Mouse (Mus musculus) MEL-GATA-1-ER (cell line): ENCODE measurements at regions not wholly inside any gene's neighbourhood (a gene's known extent, or its start where the extent isn't known, plus 50 kb on each side); places are given as distances from the start of the nearest gene placed in this dataset.

Experiments
- DNase-seq: peaks from one replicate; pipeline ENCODE4 v3.0.0-alpha.2; 2012; ENCODE audit warnings: low read depth; ENCODE audit errors: extremely low read depth

DNA sequence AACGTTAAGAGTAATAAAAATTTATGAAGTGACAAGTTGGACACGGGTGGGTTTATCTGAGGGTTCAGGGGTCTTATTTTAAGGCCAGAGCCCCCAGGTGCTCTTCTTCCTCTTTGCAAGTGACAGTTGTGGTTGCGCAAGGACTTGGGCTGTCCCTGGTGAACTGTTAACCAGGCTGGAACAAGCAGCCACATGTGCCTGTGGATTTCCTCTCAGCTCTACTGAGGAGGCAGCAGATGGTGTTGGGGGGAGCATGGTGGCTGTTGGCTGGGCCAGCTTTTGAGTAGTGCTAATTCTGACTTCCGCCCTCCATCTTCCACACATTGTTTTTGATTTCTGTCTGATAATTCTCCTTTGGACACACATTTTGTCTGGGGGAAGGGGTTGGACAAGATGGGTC is 227.9 kb upstream of the Tbc1d5 start:
- DNase-seq, result peak; percentile 8

DNA sequence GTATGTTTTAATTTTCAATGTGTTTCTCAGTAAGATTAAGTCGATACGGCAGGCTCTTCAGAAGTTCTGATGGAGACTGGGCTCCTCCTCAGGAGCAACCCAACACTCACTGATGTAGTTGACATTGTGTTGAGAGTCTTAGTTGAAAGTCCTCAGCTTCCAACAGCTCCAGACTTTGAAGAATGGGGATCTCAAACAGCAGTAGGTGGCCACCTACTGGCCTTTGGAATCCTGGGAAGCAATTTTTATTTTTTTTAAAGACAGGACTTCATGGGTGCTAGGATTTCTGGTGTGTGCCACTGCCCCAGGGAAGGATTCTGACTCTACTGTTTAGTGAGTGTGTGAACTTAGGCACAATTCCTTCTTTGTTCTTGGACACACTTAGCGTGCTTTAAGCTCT is 225.9 kb upstream of the Tbc1d5 start:
- DNase-seq, result no peak

DNA sequence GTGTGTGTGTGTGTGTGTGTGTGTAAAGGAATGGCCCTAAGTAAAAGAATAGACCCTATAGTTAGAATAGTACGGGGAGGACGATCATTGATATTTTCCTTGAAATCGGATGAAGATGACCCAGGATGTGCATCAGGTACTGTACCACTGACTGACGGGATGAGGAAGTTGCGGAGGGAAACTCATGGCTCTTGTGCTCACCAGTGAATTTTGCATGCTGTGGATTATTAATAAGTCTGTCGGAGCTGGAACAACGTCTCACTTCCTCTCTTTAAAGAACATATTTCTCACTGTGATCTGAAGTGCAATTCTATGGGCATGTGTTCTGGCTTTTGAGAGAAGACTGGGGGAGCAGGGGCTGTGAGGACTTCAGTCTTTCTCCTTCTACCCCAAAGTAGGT is 218.8 kb upstream of the Tbc1d5 start:
- no peak for DNase-seq

DNA sequence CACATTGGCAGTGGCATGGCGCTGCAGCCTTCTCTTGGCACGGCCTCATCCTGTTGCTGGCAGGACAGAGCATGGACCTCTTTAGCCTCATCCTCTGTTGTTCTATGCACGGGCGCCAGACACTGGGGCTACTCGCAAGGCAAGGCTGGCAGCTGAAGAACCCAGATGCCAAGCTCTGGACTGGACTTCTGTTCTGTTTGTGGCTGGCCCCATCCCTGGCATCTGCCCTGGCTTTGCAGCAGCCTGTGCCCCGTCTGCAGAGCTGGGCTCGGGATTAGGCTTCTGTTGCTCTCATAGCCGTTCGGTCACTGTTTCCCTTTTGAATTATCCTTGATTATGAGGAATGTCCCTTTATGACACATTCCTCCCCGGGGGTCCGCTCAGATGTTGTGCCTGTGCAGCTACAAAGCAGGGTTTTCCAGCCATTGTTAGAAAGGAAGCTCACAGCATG is 214.6 kb upstream of the Tbc1d5 start:
- no peak for DNase-seq

DNA sequence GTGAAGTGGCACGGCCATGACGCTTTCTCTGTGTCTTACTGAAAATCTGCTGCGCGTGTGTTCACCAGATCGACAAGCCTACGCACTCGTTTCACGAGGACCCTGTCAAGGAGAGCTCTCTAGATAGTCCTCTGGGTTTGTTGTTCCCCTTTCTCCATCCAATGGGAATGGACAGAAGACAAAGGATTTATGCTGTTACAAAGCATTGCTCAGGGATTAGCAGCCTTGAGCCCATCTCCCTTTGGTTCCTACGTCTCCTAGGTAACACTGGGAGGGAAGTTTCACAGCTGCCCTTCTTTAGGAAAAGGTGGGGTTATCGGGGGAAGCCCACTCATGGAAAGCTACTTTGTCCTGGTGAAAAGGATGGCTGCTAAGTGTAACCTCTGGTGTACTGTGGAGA is 212.7 kb upstream of the Tbc1d5 start:
- DNase-seq, result no peak

DNA sequence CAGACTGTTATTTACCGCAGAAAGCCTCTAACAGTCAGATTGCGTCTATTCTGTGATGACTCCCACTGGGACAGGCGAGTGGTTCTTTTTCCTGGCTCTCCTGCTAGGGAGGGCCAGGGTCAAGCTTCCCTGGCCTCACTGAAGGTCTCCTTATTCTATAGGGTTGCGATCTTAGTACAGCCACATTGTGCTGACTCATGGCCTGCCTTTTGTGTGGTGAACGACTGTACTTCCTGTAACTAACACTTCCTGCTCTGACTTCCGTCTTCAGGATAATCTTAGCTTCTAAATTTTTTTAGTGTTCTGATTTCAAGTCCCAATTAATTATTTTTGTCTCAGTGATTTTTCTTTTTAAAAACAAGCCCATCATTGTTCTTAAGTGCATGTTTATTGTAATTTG is 203.4 kb upstream of the Tbc1d5 start:
- no peak for DNase-seq

GRCm38 (mm10) chr17:51371937-51372479 is 192.9 kb upstream of the Tbc1d5 start:
- DNase-seq, result no peak

GRCm38 (mm10) chr17:51370990-51371389 is 191.8 kb upstream of the Tbc1d5 start:
- peak; percentile 71 for DNase-seq

GRCm38 (mm10) chr17:51370085-51370484 is 190.9 kb upstream of the Tbc1d5 start:
- no peak for DNase-seq

- no peak for DNase-seq
These were observed 183.6 kb upstream of the Tbc1d5 start for GRCm38 (mm10) chr17:51362801-51363200.

DNA sequence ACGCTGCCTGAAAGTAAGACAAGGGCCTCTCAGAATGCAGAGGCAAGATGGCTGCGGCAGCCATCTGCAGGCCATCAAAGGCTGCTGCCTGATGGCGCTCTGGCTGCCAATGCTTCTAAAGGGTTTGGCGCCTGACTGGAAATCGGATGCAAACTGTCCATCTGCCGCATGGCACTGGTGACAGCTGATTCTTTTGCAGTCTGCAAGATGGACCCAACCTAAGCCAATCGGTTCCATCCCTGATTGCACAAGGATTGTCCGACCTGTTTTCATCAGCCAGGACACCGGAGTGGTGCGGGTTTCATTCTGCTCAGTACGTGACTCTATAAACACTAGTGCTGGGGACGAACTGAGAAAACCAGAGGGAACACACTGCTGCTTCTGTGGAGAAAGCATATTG is 183.1 kb upstream of the Tbc1d5 start:
- no peak for DNase-seq

GRCm38 (mm10) chr17:51358362-51358739 is 179.2 kb upstream of the Tbc1d5 start:
- peak; percentile 15 for DNase-seq

DNA sequence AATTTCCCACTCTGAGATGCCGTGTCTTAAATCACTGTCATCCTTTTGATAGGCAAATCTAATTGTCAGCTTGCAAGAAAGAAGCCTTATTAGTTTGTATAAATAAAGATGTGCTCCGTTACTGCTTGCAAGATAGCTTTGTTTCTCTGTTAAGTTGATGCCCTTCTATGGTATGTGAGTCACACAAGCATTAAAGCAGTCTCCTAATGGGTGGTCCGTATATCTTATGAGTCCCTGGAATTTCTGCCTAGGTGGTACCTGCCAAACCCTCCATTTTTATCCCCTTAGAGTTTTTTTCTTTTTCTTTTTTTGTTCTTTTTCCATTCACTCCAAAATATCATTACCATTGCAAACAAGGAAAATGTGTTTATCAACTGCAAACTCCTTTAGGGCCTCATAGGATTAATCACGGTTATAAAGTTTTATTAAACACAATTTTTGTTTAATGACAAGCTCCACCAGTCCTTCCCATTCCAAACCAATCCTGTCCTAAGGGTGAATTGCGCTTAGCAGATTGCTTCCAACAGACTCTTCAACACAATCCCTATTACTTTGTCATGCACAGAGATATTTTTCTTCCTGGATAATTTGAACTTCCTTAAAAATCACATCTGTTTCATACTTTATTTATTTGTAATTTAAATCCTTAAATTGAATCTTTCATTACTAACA is 178.7 kb upstream of the Tbc1d5 start:
- no peak for DNase-seq

DNA sequence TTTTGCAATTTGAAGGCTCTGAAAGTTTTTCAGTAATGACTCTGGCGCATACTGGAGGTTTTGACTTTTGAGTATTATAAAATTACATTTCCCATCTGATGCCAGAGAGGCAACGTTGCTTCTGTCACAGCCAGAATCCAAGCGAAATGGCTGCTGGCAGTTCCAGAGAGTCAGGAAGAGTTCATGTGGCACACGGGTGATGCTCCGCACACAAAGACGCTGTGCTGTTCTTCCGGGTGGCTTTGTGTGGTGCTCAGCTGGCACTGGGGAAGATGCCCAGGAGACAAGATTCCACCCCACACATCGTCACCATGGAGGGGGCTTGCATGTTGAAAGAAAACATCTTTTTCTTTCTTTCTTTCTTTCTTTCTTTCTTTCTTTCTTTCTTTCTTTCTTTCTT is 177.3 kb upstream of the Tbc1d5 start:
- DNase-seq, result no peak

DNA sequence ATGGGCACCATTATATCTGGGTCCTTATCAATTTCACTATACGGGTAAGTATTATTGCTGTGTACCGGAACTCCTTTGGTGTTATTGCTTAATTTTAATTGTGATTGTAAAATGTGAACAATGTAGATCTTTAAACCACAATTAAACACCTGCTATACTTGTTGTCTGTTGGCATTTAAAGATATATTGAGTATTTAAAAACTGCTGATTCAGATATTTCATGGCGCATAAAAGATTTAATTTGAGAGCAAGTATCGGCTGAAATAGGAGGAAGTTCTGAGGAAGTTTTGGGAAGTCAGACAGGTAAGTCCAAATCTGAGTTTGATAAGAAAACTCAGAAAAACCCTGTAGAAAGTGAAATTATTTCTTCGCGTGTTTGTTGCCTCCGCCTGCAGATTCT is 142.7 kb upstream of the Tbc1d5 start:
- DNase-seq, result no peak

GRCm38 (mm10) chr17:51321025-51321424 is 141.9 kb upstream of the Tbc1d5 start:
- no peak for DNase-seq

- DNase-seq, result no peak
These were observed 125.8 kb upstream of the Tbc1d5 start for GRCm38 (mm10) chr17:51304964-51305363.

GRCm38 (mm10) chr17:51290741-51291140 is 111.6 kb upstream of the Tbc1d5 start:
- DNase-seq, result no peak

GRCm38 (mm10) chr17:51288751-51289150 is 109.6 kb upstream of the Tbc1d5 start:
- DNase-seq, result no peak

GRCm38 (mm10) chr17:51287878-51288277 is 108.7 kb upstream of the Tbc1d5 start:
- DNase-seq, result no peak

- no peak for DNase-seq
These were observed 106.2 kb upstream of the Tbc1d5 start for GRCm38 (mm10) chr17:51285362-51285761.

DNA sequence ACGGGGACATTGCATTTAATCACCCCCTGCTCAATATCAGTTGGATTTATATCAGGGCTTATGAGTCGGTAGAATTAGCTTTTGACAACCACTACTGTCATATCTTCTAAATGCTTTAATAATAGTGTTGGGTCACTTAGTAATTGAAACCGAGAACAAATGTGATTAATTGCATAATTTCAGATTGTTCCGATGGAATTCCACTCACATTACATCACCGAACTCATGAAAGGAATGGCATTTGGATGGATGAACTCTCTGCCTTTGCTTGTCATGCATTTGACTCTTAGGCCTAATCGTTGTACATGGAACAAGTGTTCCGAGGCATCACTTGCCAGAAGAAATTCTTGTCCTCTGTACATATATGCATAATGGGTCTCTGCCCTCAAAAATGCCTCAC is 99.6 kb upstream of the Tbc1d5 start:
- DNase-seq, result no peak

GRCm38 (mm10) chr17:51278094-51278493 is 98.9 kb upstream of the Tbc1d5 start:
- DNase-seq, result no peak

DNA sequence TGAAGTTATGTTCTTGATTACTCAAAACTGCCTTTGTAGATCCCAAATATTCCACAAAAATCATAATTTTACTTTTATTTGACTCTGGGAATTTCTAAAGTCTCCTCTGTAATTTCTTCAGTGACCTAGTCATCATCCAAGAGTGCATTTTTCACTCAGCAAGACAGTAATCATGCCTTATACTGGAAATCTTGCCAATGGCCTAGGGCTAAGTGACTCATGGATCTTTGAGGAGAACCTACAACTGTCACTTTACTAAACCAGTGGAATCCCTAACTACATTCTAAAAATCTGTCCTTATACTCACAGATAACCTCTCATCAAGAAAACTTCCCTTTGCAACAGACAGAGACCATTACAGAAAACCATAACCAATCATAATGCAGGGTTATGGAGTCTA is 98.0 kb upstream of the Tbc1d5 start:
- no peak for DNase-seq
